Mouse (Mus musculus) adrenal gland, adult 8-10 months (tissue): ENCODE results near the gene Srrm2. TPM values are rescaled to one million over a fixed set of nuclear protein-coding genes. Genes with fewer than 3 reads are reported as not detected.

Experiments
- DNase-seq: peaks from one replicate; pipeline ENCODE4 v3.0.0; 2022
- microRNA-seq, 2 experiments: library from miRNA; unstranded; fragments of <30 nt; microRNA quantifications; one replicate each; pipeline ENCODE4 v1.2.0; 2022
- total RNA-seq, 4 experiments: library from RNA; stranded (reverse); gene quantifications; 2 replicates each; pipeline ENCODE4 v1.2.4; 2022

Gene Srrm2
- total RNA-seq, 4 experiments from 2014 or later, result 612 to 1,355 (median 855) TPM

DNA sequence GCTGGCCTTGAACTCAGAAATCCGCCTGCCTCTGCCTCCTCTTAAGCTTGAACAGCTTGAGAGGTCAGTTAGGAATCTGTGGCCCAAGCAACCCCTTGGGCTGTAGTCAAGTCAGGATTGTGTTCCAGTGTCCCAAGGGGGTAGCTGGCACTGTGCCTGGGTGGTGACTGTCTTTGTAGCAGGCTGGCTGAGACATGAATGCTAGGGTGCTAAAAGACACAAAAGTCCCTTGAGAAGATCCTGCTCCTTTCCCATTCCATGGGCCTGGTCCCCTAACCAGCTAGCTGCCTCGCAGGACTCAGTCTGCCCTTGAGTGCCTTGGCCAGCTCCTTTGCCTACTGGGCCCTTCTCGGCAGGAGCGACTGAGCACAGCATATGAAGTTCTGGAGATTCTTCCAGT lies 72.6 kb downstream of the Srrm2 start:
- no peak for DNase-seq

DNA sequence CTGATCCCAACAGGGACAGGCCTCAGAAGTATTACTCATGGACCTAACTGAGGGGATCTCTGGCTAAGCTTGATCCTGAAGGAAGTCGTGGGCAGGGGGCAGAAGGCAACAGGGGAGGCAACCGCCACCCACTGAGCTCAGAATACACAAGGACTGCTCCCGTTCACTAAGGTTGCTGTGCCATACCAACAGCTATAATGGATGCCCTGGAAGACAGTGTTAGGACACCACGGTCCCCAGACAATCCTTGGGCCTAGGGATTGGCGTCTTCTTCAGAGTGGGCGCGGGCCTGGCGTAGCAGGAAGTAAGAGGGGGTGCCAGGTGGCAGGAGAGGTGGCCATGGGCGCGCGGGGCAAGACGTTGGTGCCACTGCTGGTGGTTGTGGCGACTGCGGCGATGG lies 77.4 kb downstream of the Srrm2 start, which contains the start of gene Prss21:
Gene Prss21 (plus strand): TSS at position 301 of the 400 bp plus-strand sequence.
- DNase-seq, result no peak

- no peak for DNase-seq
Measured at GRCm38 (mm10) chr17:23868513-23868912, 78.2 kb downstream of the Srrm2 start.

Small RNAs within 50 kb of the gene (microRNA-seq; reads per million reads assigned to microRNA genes)
- 1.2 to 1.7 reads per million in 2 experiments for gene Mir5125

Other genes starting within 250 kb of the Srrm2 start
- 10 to 100 TPM; 12.0 to 15.5 (median 12.9) TPM for gene Zfp213, start 226.3 kb upstream of the Srrm2 start, total RNA-seq
- 10 to 100 TPM in 3 of 4 experiments, 1 to 10 TPM in 1; 8.2 to 19.2 (median 14.6) TPM for gene Zfp13, start 191.0 kb upstream of the Srrm2 start, total RNA-seq
- not detected for gene Zscan10, start 189.7 kb upstream of the Srrm2 start, total RNA-seq
- under 1 TPM in 3 of 4 experiments, not detected in 1; 0.06 to 0.13 (median 0.09) TPM for gene Mmp25, start 145.3 kb upstream of the Srrm2 start, total RNA-seq
- gene Bicdl2, start 130.0 kb upstream of the Srrm2 start, total RNA-seq, result not detected
- 100 to 1,000 TPM; 136 to 169 (median 147) TPM for gene Hcfc1r1, start 116.9 kb upstream of the Srrm2 start, total RNA-seq
- gene Thoc6, start 116.7 kb upstream of the Srrm2 start, total RNA-seq, result 10 to 100 TPM; 24.7 to 28.3 (median 26.7) TPM
- gene Tnfrsf12a, start 113.1 kb upstream of the Srrm2 start, total RNA-seq, result 100 to 1,000 TPM; 156 to 243 (median 195) TPM
- not detected for gene Cldn6, start 111.3 kb upstream of the Srrm2 start, total RNA-seq
- gene Cldn9, start 106.5 kb upstream of the Srrm2 start, total RNA-seq, result under 1 TPM in 2 of 4 experiments, not detected in 2; 0.17 to 0.38 TPM
- gene 1520401A03Rik, start 67.7 kb upstream of the Srrm2 start, total RNA-seq, result 10 to 100 TPM in 3 of 4 experiments, 1 to 10 TPM in 1; 2.4 to 62.8 (median 19.6) TPM
- gene Pkmyt1, start 64.2 kb upstream of the Srrm2 start, total RNA-seq, result 1 to 10 TPM; 1.7 to 6.2 (median 3.6) TPM
- 10 to 100 TPM in 3 of 4 experiments, 1 to 10 TPM in 1; 7.7 to 17.9 (median 12.0) TPM for gene Paqr4, start 49.7 kb upstream of the Srrm2 start, total RNA-seq
- under 1 TPM in 3 of 4 experiments, not detected in 1; 0.17 to 0.30 (median 0.26) TPM for gene Kremen2, start 44.7 kb upstream of the Srrm2 start, total RNA-seq
- gene Flywch1, start 18.9 kb upstream of the Srrm2 start, total RNA-seq, result 100 to 1,000 TPM in 2 of 4 experiments, 10 to 100 TPM in 2; 82.9 to 115 (median 102) TPM
- gene Flywch2, start 4.5 kb upstream of the Srrm2 start, total RNA-seq, result 10 to 100 TPM in 3 of 4 experiments, 1 to 10 TPM in 1; 5.8 to 15.4 (median 13.1) TPM
- 100 to 1,000 TPM; 365 to 430 (median 403) TPM for gene Elob, start 38.6 kb downstream of the Srrm2 start, total RNA-seq
- gene Prss33, start 45.5 kb downstream of the Srrm2 start, total RNA-seq, result not detected
- not detected for gene Prss32, start 53.3 kb downstream of the Srrm2 start, total RNA-seq
- gene Prss41, start 53.6 kb downstream of the Srrm2 start, total RNA-seq, result 1 to 10 TPM in 3 of 4 experiments, under 1 TPM in 1; 0.56 to 1.8 (median 1.4) TPM
- not detected for gene Prss21, start 77.5 kb downstream of the Srrm2 start, total RNA-seq
- gene Dcpp1, start 90.3 kb downstream of the Srrm2 start, total RNA-seq, result not detected
- gene Dcpp2, start 90.3 kb downstream of the Srrm2 start, total RNA-seq, result not detected
- gene Dcpp3, start 126.9 kb downstream of the Srrm2 start, total RNA-seq, result not detected
- gene Sbp, start 151.1 kb downstream of the Srrm2 start, total RNA-seq, result not detected
- gene Sbpl, start 164.7 kb downstream of the Srrm2 start, total RNA-seq, result not detected
- under 1 TPM in 3 of 4 experiments, not detected in 1; 0.19 to 0.41 (median 0.31) TPM for gene Prss30, start 190.0 kb downstream of the Srrm2 start, total RNA-seq
- not detected for gene Prss22, start 207.6 kb downstream of the Srrm2 start, total RNA-seq
- under 1 TPM in 1 of 4 experiments, not detected in 3; 0.70 TPM for gene Prss27, start 247.6 kb downstream of the Srrm2 start, total RNA-seq